Mouse (Mus musculus): ENCODE results near the gene Nudcd3.

- TF ChIP-seq CHD2 (IDR thresholded peaks at IDR 0.05; ENCODE audit: low read length), result no peak
- TF ChIP-seq ZC3H11A (IDR thresholded peaks at IDR 0.05; ENCODE audit: low read depth, low read length), result no peak
- no peak for TF ChIP-seq CTCF (IDR thresholded peaks at IDR 0.05 in 2 of 3, conservative IDR thresholded peaks at IDR 0.05 in 1 of 3; ENCODE audit: control insufficient read depth in 1 of 3, insufficient read depth in 1 of 3, low read depth in 2 of 3, low read length in 3 of 3, poor library complexity in 1 of 3, severe bottlenecking in 1 of 3)
- TF ChIP-seq NRF1 (IDR thresholded peaks at IDR 0.05; ENCODE audit: insufficient read depth, low read depth, low read length, poor library complexity, severe bottlenecking), result no peak
- no peak for TF ChIP-seq MXI1 (IDR thresholded peaks at IDR 0.05; ENCODE audit: low read depth, low read length)
These were observed 35.4 kb downstream of the Nudcd3 start for GRCm38 (mm10) chr11:6164781-6165180.

Measured in MEL (cell line).